Mouse (Mus musculus) urinary bladder, adult 2 months (tissue): ENCODE results near the gene Krt71. TPM values are rescaled to one million over a fixed set of nuclear protein-coding genes. Genes with fewer than 3 reads are reported as not detected.

ENCODE experiments used
- DNase-seq: peaks from one replicate; pipeline ENCODE4 v3.0.0; 2022; ENCODE audit warnings: low spot score
- polyA plus RNA-seq: library from polyadenylated mRNA; depleted of rRNA; stranded (reverse); fragments of >200 nt; gene quantifications from 2 replicates; pipeline ENCODE4 v1.2.3, GENCODE M21; 2012; rRNA removed

Gene Krt71
- polyA plus RNA-seq, 1 experiment, result not detected

DNA sequence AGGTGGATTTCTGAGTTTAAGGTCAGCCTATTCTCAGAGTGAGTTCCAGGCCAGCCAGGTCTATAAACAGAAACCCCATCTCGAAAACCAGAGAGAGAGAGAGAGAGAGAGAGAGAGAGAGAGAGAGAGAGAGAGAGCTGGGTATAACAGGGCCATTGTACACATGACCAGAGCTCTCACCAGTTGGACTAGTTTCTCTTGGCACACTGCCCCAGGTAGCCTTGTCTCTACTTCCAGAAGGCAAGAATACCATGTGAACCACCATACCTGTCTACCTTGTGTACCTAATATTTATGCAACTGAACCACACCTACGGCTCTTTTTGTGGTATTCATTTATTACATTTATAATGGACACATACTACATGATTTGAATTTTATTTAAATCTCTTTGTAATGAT lies 54.7 kb downstream of the Krt71 start:
- DNase-seq, result no peak

Other genes with a start within 250 kb of the Krt71 start
- gene Gm49425, start 225.8 kb downstream of the Krt71 start, polyA plus RNA-seq, result not detected in 2 replicates
- gene Krt84, start 210.3 kb downstream of the Krt71 start, polyA plus RNA-seq, result not detected in 2 replicates
- not detected in 2 replicates for gene Krt82, start 192.4 kb downstream of the Krt71 start, polyA plus RNA-seq
- not detected in 2 replicates for gene Krt90, start 180.2 kb downstream of the Krt71 start, polyA plus RNA-seq
- not detected in 2 replicates for gene Krt75, start 169.2 kb downstream of the Krt71 start, polyA plus RNA-seq
- gene Gm5414, start 114.9 kb downstream of the Krt71 start, polyA plus RNA-seq, result not detected in 2 replicates
- not detected in 2 replicates for gene Gm5478, start 95.7 kb downstream of the Krt71 start, polyA plus RNA-seq
- gene Krt6b, start 62.8 kb downstream of the Krt71 start, polyA plus RNA-seq, result not detected in 2 replicates
- gene Krt6a, start 48.8 kb downstream of the Krt71 start, polyA plus RNA-seq, result 0.03 TPM in 1 of 2 replicates, not detected in the other
- 508 and 532 TPM in 2 replicates for gene Krt5, start 30.2 kb downstream of the Krt71 start, polyA plus RNA-seq
- gene Krt72, start 43.4 kb upstream of the Krt71 start, polyA plus RNA-seq, result not detected in 2 replicates
- gene Krt73, start 59.2 kb upstream of the Krt71 start, polyA plus RNA-seq, result not detected in 2 replicates
- gene Krt2, start 75.1 kb upstream of the Krt71 start, polyA plus RNA-seq, result not detected in 2 replicates
- 1.9 and 2.6 TPM in 2 replicates for gene Krt1, start 107.7 kb upstream of the Krt71 start, polyA plus RNA-seq
- 0.04 and 0.14 TPM in 2 replicates for gene Krt77, start 126.6 kb upstream of the Krt71 start, polyA plus RNA-seq
- 0.04 TPM in 1 of 2 replicates, not detected in the other for gene Krt76, start 149.8 kb upstream of the Krt71 start, polyA plus RNA-seq
- 74.0 and 74.4 TPM in 2 replicates for gene Krt4, start 181.6 kb upstream of the Krt71 start, polyA plus RNA-seq
- gene Krt79, start 197.2 kb upstream of the Krt71 start, polyA plus RNA-seq, result 1.5 and 1.9 TPM in 2 replicates
- gene Krt78, start 211.2 kb upstream of the Krt71 start, polyA plus RNA-seq, result 2.1 and 3.0 TPM in 2 replicates